In the genomic region with DNA sequence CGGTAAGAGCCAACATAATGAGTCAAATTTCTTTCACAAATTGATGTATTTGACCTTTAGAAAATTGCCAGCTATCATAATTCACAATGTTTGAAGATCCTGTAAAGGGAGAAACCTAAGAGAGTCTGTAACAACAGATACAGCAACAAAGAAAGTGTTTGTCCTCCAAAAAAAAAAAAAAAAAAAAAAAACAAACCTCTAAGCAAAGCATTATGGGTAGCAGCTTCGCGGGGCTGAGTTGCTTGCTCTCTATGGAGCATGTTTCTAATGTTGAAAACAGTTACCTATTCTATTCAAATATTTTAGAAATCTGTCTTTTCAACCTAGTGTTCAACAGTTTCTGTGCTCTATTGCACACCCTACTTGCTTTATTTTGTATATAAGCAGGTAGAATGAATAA, we compare ENCODE assay signal across 24 mouse cellular contexts. TPM values are rescaled to one million over a fixed set of nuclear protein-coding genes. Genes with fewer than 3 reads are reported as not detected.
A peak's percentile ranks its signal among the peaks of the same experiment; 100 is the strongest.
DNase-seq lines count a peak whose midpoint lies in the region; ATAC-seq and TF ChIP-seq lines count a peak whose summit lies in the region.
"Had no signal": no experiment of that assay in that cellular context is flagged by ENCODE, and none has a peak within 500 bp of the region (broad histone marks: within the 10 kb centered on the region; RNA-seq: fewer than 3 reads in every experiment).

No protein-coding gene starts in this region.

- H3K9ac ChIP-seq in ES-E14 (ENCODE audit: insufficient read depth, low read depth, low read length, poor library complexity, severe bottlenecking): no peak overlapping the region
- H3K9ac ChIP-seq in MEL (ENCODE audit: control insufficient read depth, low read depth, low read length, poor library complexity, severe bottlenecking): no peak overlapping the region

- no peak overlapping the region for H3K4me3 ChIP-seq in ES-E14 (ENCODE audit: insufficient read depth in 1 of 2, low read depth in 1 of 2, low read length in 2 of 2, poor library complexity in 1 of 2, severe bottlenecking in 1 of 2)
- no peak overlapping the region for H3K4me3 ChIP-seq in MEL (ENCODE audit: control insufficient read depth in 1 of 2, insufficient read depth in 1 of 2, low read depth in 2 of 2, low read length in 2 of 2)

- in situ Hi-C loops in ES-E14 (cut with MboI; ENCODE audit: low sequenced_read_pairs in 2 of 2, unreplicated experiment in 2 of 2): no loop called here

- no peak for ATAC-seq in granulocyte monocyte progenitor cell, adult 5-6 weeks (replicated peaks; ENCODE audit: poor library complexity, severe bottlenecking)
- ATAC-seq: activated CD4-positive, CD25-positive, alpha-beta regulatory T cell, adult 4 months; CD4-positive, CD25-positive, alpha-beta regulatory T cell, adult 4 months; Patski had no signal

- H3K27ac ChIP-seq in ES-E14 (ENCODE audit: insufficient read depth, low read depth, low read length, poor library complexity, severe bottlenecking): no peak overlapping the region
- no peak overlapping the region for H3K27ac ChIP-seq in MEL (ENCODE audit: control insufficient read depth, low read depth, low read length)

- TF ChIP-seq CTCF in MEL (IDR thresholded peaks at IDR 0.05 in 2 of 3, conservative IDR thresholded peaks at IDR 0.05 in 1 of 3; ENCODE audit: control insufficient read depth in 1 of 3, insufficient read depth in 1 of 3, low read depth in 2 of 3, low read length in 3 of 3, poor library complexity in 1 of 3, severe bottlenecking in 1 of 3): no peak

- H3K36me3 ChIP-seq in ES-E14 (ENCODE audit: control insufficient read depth, insufficient read depth, low read length, poor library complexity, severe bottlenecking) (no peaks in the 10 kb centered on the region), MEL (ENCODE audit: control insufficient read depth in 1 of 2, insufficient read depth in 2 of 2, low read length in 2 of 2) (no peaks in the 10 kb centered on the region)
- H3K36me3 ChIP-seq: G1E had no signal

- no peaks in the 10 kb centered on the region for H3K79me2 ChIP-seq in MEL (ENCODE audit: control insufficient read depth, insufficient read depth, low read length, poor library complexity)

- no peaks in the 10 kb centered on the region for H3K4me1 ChIP-seq in ES-E14 (ENCODE audit: control insufficient read depth in 2 of 2, insufficient read depth in 2 of 2, low read length in 2 of 2, poor library complexity in 1 of 2)
- no peaks in the 10 kb centered on the region for H3K4me1 ChIP-seq in MEL (ENCODE audit: control insufficient read depth in 1 of 2, insufficient read depth in 2 of 2, low read length in 2 of 2)

- TF ChIP-seq RAD21 in MEL (IDR thresholded peaks at IDR 0.05; ENCODE audit: low read depth, low read length): no peak

- TF ChIP-seq POLR2A in MEL (IDR thresholded peaks at IDR 0.05; ENCODE audit: control insufficient read depth in 1 of 2, insufficient read depth in 1 of 2, low read depth in 1 of 2, low read length in 2 of 2, poor library complexity in 1 of 2): no peak

- H3K9me3 ChIP-seq in ES-E14 (ENCODE audit: control insufficient read depth, insufficient read depth, low read depth, low read length) (no peaks in the 10 kb centered on the region), MEL (replicated peaks; ENCODE audit: insufficient read depth, low read length) (no peaks in the 10 kb centered on the region)

- TF ChIP-seq EP300 in MEL (IDR thresholded peaks at IDR 0.05; ENCODE audit: low read depth in 1 of 2, low read length in 2 of 2): no peak

- DNase-seq in ES-E14 (ENCODE audit: low read depth, low spot score) (no peak), MEL (ENCODE audit: low read depth, low spot score) (peak; percentile 13)
- DNase-seq in cerebellum, adult 11-12 months: no peak
- DNase-seq: adrenal gland, adult 2 months; adrenal gland, adult 8-10 months; adrenal gland, postnatal 10 days; adrenal gland, postnatal 14 days; adrenal gland, postnatal 25 days; adrenal gland, postnatal 36 days; B cell, adult 2 months; cerebellum, adult 11 months; cerebellum, adult 18-20 months; cerebellum, adult 2 months; cerebellum, adult 8-10 months; cerebellum, adult 9-10 months had no signal

- no peaks in the 10 kb centered on the region; a peak in 1 of 4 replicates for H3K27me3 ChIP-seq in MEL (ENCODE audit: control insufficient read depth in 1 of 2, insufficient read depth in 2 of 2, low read length in 2 of 2)
- H3K27me3 ChIP-seq: CH12.LX had no signal

TF ChIP-seq in ES-E14, 5 proteins besides CTCF, POLR2A, EP300 and RAD21:
- no peak for TF ChIP-seq CHD2 (IDR thresholded peaks at IDR 0.05; ENCODE audit: low read depth, low read length)
- no peak for TF ChIP-seq HCFC1 (IDR thresholded peaks at IDR 0.05; ENCODE audit: borderline replicate concordance, insufficient read depth, low read length)
- TF ChIP-seq ZNF384 (IDR thresholded peaks at IDR 0.05; ENCODE audit: low read depth, low read length): peak; percentile 68
- no peak for TF ChIP-seq MAFK (IDR thresholded peaks at IDR 0.05; ENCODE audit: insufficient read depth, low read depth, low read length)
- no peak for TF ChIP-seq ZC3H11A (IDR thresholded peaks at IDR 0.05; ENCODE audit: borderline replicate concordance, low read depth, low read length)

TF ChIP-seq in MEL, 35 proteins besides CTCF, POLR2A, EP300 and RAD21:
- TF ChIP-seq ETS1 (IDR thresholded peaks at IDR 0.05; ENCODE audit: low read depth, low read length) (no peak), E2F4 (IDR thresholded peaks at IDR 0.05; ENCODE audit: borderline replicate concordance, low read depth, low read length) (no peak), ZNF384 (IDR thresholded peaks at IDR 0.05; ENCODE audit: low read depth, low read length) (peak; percentile 89)

RNA-seq across cellular contexts. Expression of a gene that starts 15.2 kb away (rescaled TPM):
- not detected in 2 replicates for total RNA-seq in ES-E14 (2012; rRNA removed)
- total RNA-seq in MEL (2012; rRNA removed): not detected in 2 replicates
- polyA plus RNA-seq in MEL (2012; ENCODE audit: insufficient read depth in 1 of 2, insufficient read length in 2 of 2, low read depth in 1 of 2, low replicate concordance in 2 of 2, missing spikeins in 1 of 2): not detected
- total RNA-seq in granulocyte monocyte progenitor cell, adult 5-6 weeks (2014; fragmentation: Nextera tagmentation): not detected in 2 replicates
- total RNA-seq in granulocyte monocyte progenitor cell, adult 5-6 weeks (2017): not detected in 2 replicates
- total RNA-seq: adrenal gland, adult 18-20 months; adrenal gland, adult 2 months; adrenal gland, adult 8-10 months; adrenal gland, postnatal 10 days; adrenal gland, postnatal 14 days; adrenal gland, postnatal 25 days; adrenal gland, postnatal 36 days; adrenal gland, postnatal 4 days; CH12.LX had no signal
- polyA plus RNA-seq: activated CD4-positive, CD25-positive, alpha-beta regulatory T cell, adult 4 months; adrenal gland, adult 2 months; C2C12; CD4-positive, CD25-positive, alpha-beta regulatory T cell, adult 4 months; G1E had no signal
